Mouse (Mus musculus) CH12.LX (cell line): Measurements from ENCODE around the gene C2cd4a.

Source experiments
- CTCF ChIP-seq, 2 experiments: IDR thresholded peaks in 1 of 2; conservative IDR thresholded peaks in 1 of 2; 2 replicates each; pipeline ENCODE4 v1.5.1; 2011 to 2012; ENCODE audit warnings: low read depth in 2 of 2, low read length in 2 of 2, improper control_type of control experiment in 1 of 2, inconsistent platforms in 1 of 2, mild to moderate bottlenecking in 1 of 2, moderate library complexity in 1 of 2
- EP300 ChIP-seq: IDR thresholded peaks from 2 replicates; pipeline ENCODE4 v1.6.1; 2011; ENCODE audit warnings: low read length, improper control_type of control experiment
- NELFE ChIP-seq: IDR thresholded peaks from 2 replicates; pipeline ENCODE4 v1.6.1; 2011; ENCODE audit warnings: low read depth, low read length, improper control_type of control experiment
- POLR2A ChIP-seq: IDR thresholded peaks from 2 replicates; pipeline ENCODE4 v1.6.1; 2011; ENCODE audit warnings: low read depth, mild to moderate bottlenecking, improper control_type of control experiment, low read length
- ZKSCAN1 ChIP-seq: IDR thresholded peaks from 2 replicates; pipeline ENCODE4 v1.6.1; 2012; ENCODE audit warnings: low read depth, inconsistent platforms, low read length, improper control_type of control experiment, borderline replicate concordance

DNA sequence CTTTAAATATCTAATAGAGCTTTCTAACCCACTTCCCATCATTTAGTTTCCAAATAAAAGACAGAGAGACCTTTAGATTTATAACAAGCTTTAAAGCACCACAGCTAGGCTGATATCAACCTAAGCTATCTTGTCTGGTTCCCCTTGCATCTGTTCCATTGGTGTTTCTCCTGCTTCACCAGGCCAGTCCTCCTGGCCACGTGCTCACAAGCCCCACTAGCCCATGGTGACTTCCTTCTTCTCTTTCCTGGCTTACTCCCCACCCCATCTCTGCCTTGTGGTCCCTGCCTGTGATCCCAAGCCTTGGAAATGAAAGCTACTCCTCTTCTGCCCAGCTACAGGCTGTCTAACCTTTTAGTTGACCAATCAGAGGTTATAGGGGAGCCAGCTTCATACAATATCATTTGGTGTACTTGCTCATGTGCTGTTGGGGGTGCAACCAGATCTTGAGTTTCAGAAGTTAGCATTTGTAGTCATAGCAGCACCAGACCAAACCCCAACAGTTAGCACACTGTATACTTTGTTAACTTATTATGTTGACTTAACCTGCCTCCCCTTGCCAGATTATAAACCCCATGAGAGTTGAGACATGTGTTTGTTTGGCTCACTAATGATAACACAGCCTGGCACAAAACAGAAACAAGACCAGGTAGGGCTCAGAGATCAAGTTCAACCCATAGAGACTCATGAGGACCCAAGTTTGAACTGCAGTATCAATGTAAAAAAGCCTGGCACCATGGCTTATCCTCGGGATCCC is 15.8 kb downstream of the C2cd4a start:
- TF ChIP-seq NELFE (no peak), CTCF (conservative IDR thresholded peaks at IDR 0.05 in 1 of 2, IDR thresholded peaks at IDR 0.05 in 1 of 2; ENCODE audit: low read depth in 2 of 2, low read length in 2 of 2) (no peak), POLR2A (no peak), ZKSCAN1 (no peak), EP300 (no peak)
